Mouse (Mus musculus): Measurements from ENCODE around the gene Dppa3. TPM values are rescaled to one million over a fixed set of nuclear protein-coding genes. Genes with fewer than 3 reads are reported as not detected.

The Dppa3 gene
- polyA plus RNA-seq, 1 experiment from 2014 or later, result not detected

DNA sequence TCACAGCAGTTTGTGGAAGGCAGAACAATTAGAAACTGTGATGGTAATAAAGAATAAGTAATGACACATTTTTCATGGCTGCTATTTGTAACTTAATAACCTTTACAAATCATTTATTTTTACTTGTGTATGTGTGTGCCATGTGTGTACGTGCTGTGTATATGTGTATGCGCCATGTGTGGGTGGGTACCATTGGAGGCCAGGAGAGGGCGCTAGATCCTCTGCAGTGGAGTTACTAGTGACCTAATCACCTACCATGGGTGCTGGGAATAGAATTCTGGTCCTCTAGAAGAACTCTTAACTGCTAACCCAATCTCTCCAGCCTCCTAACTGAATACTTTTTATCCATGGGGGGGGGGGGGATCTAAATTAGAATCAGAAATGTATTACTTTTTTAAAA is 23.7 kb downstream of the Dppa3 start:
- Histone ChIP-seq H3K9ac (no peak overlapping the region), H3K4me2 (replicated peaks) (no peak overlapping the region), H3K4me1 (no peaks in the 10 kb centered on the region), H3K27me3 (no peaks in the 10 kb centered on the region), H3K27ac (replicated peaks) (no peak overlapping the region), H3K36me3 (no peaks in the 10 kb centered on the region), H3K4me3 (replicated peaks) (no peak overlapping the region), H3K9me3 (replicated peaks) (no peaks in the 10 kb centered on the region)
- ATAC-seq (ENCODE audit: insufficient number of reproducible peaks, low FRiP score, low TSS enrichment, low read depth), result no peak
- 82% methylated on average over 3 of the region's 3 CpGs for WGBS

DNA sequence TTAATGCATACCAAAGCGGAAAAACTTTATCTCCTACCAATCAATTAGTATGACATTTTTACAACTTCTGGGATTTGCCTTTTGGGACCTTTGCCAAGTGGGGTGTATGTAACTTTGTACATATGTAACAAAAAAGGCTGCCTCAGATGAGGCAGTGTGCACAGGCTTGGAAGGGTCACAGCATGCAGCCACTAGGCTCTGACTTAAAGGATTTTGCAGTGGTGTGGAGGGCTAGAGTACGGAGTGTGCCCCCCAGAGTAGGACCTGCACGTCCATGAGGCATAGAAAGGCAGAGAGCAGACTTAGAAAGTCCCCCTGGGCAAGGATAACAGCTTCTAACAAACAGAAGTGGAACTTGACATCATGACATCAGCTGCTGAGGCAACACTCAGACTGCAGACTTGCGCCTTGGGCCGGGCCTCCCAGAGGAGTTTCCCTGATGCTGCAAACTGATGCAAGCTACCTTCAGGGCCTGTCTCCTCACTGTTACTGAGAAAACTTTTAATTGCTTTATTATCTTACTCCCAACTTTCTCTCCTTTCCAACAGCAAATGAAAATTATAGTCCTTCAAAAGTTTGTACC is 24.3 kb downstream of the Dppa3 start:
- Histone ChIP-seq H3K4me3 (replicated peaks) (no peak overlapping the region), H3K36me3 (no peaks in the 10 kb centered on the region), H3K9ac (no peak overlapping the region), H3K27ac (replicated peaks) (no peak overlapping the region), H3K9me3 (replicated peaks) (no peaks in the 10 kb centered on the region), H3K4me1 (no peaks in the 10 kb centered on the region), H3K4me2 (replicated peaks) (no peak overlapping the region), H3K27me3 (no peaks in the 10 kb centered on the region)
- WGBS, result 46% methylated on average over 5 of the region's 5 CpGs
- peak; percentile 57; the same call in 1 of the 2 replicates for ATAC-seq (ENCODE audit: insufficient number of reproducible peaks, low FRiP score, low TSS enrichment, low read depth)

DNA sequence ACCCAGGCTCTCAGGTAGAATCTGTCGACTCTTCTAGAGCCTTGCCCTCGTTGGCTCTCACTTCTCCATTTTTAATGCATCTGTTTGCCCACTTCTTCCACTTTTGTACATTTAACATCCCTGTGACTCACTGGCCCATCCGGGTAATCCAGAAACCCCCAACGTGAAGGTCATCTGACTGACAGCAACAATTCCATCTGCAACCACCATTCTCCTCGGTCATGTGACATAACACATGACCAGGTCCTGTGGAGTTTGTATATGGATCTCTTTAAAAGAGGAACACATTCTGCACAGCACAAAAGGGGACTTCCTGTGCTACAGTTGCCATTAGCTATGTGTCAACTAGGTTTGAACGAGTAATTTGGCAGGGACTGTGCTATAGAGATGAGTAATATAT is 28.1 kb downstream of the Dppa3 start:
- Histone ChIP-seq H3K27ac (replicated peaks) (no peak overlapping the region), H3K9ac (no peak overlapping the region), H3K36me3 (no peaks in the 10 kb centered on the region), H3K4me3 (replicated peaks) (no peak overlapping the region), H3K27me3 (no peaks in the 10 kb centered on the region), H3K9me3 (replicated peaks) (no peaks in the 10 kb centered on the region), H3K4me1 (no peaks in the 10 kb centered on the region), H3K4me2 (replicated peaks) (no peak overlapping the region)
- no peak for ATAC-seq (ENCODE audit: insufficient number of reproducible peaks, low FRiP score, low TSS enrichment, low read depth)
- 76% methylated on average over 6 of the region's 6 CpGs for WGBS

DNA sequence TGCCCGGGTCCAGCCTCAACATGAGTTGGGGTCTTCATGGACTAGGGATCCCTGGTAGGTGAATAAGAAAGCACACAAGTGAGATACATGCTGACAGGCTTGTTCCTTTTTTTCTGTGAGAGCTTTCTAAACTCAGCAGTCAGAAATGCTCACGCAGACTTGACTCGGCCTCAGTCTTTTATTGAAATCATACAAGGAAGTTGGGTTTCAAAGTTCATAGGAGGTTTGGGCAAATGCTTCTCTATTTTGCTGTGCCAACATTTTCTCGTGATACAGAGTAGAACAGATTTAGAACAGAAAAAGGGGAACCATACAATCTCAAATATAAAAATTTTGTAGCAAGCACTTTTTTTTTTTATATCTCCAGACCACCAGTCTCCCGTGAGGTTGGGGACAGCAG is 31.4 kb downstream of the Dppa3 start:
- peaks cover 1% of the 10 kb centered on the region for H3K27me3 ChIP-seq
- no peak for ATAC-seq (ENCODE audit: insufficient number of reproducible peaks, low FRiP score, low TSS enrichment, low read depth)
- WGBS, result 77% methylated on average over 5 of the region's 5 CpGs

DNA sequence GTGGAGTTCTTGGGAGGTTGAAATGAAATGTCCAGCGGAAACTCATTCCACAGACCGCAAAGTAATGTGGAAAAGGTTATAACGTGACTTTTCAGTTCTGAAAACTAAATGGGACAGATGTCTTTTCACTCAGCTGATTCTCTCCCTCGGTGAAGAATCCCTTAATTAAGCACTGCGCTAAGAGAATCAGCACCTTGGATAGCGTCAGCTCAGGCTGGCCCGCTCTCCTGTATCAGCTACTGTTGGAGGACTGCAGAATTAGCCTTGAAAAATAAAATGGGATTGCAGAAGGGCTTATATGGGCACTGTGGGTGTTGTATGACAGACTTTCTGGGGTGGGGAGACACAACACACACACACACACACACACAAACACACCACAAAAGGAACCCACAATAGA is 33.4 kb downstream of the Dppa3 start:
- Histone ChIP-seq H3K4me2 (replicated peaks) (no peak overlapping the region), H3K9ac (no peak overlapping the region), H3K27me3 (peaks cover 8% of the 10 kb centered on the region), H3K4me1 (no peaks in the 10 kb centered on the region), H3K4me3 (replicated peaks) (no peak overlapping the region), H3K9me3 (replicated peaks) (no peaks in the 10 kb centered on the region), H3K36me3 (no peaks in the 10 kb centered on the region), H3K27ac (replicated peaks) (no peak overlapping the region)
- 10% methylated on average over 7 of the region's 7 CpGs for WGBS
- no peak for ATAC-seq (ENCODE audit: insufficient number of reproducible peaks, low FRiP score, low TSS enrichment, low read depth)

More for the DNA sequence above, 31.4 kb downstream of the Dppa3 start:
- Histone ChIP-seq H3K27ac (replicated peaks) (no peak overlapping the region), H3K9me3 (replicated peaks) (no peaks in the 10 kb centered on the region), H3K4me3 (replicated peaks) (no peak overlapping the region), H3K4me1 (no peaks in the 10 kb centered on the region), H3K9ac (no peak overlapping the region), H3K4me2 (replicated peaks) (no peak overlapping the region), H3K36me3 (no peaks in the 10 kb centered on the region)

DNA sequence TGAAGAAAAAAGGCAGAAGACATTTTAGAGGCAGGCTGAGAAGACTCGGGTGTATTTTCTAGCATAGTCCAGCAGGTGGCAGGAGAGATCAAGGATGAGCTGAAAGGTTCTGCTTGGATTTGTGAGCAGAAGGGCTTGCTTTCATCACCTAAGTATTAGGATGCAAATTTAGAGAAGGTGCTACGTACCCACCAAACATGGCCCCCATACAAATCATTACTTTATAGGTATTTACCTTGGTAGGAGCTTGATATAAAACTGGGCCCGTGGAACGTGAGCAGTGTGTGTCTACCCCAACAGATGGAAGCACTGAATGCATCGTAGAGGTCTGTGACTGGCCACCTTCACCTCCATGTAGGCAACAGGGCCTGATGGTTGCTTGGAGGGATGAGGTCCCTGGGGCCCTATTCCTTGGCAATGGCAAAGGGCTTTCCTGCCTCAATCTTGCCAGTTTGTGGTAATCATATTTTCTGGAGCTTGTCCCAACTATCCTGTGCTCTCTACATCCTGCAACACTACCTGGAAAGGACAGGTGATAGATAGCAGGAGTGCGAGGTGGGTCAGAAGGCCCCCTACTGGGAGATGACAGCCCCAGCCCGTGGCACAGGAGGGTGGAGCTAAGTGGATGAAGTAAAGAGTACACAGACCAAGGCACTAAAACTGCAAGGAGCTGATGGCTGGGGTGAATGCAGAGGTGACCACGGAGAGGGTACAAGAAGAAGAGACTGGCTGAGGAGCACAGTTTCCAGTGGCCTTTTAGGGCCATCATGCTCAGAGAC is 34.6 kb downstream of the Dppa3 start:
- Histone ChIP-seq H3K9me3 (replicated peaks) (no peaks in the 10 kb centered on the region), H3K4me1 (no peaks in the 10 kb centered on the region), H3K27ac (replicated peaks) (no peak overlapping the region), H3K27me3 (peaks cover 11% of the 10 kb centered on the region), H3K9ac (no peak overlapping the region), H3K4me3 (replicated peaks) (no peak overlapping the region), H3K36me3 (no peaks in the 10 kb centered on the region), H3K4me2 (replicated peaks) (no peak overlapping the region)
- 0 out of 2 replicates have a peak, but pooled peaks have one; percentile 34 for ATAC-seq (ENCODE audit: insufficient number of reproducible peaks, low FRiP score, low TSS enrichment, low read depth)
- WGBS, result 38% methylated on average over 8 of the region's 8 CpGs

DNA sequence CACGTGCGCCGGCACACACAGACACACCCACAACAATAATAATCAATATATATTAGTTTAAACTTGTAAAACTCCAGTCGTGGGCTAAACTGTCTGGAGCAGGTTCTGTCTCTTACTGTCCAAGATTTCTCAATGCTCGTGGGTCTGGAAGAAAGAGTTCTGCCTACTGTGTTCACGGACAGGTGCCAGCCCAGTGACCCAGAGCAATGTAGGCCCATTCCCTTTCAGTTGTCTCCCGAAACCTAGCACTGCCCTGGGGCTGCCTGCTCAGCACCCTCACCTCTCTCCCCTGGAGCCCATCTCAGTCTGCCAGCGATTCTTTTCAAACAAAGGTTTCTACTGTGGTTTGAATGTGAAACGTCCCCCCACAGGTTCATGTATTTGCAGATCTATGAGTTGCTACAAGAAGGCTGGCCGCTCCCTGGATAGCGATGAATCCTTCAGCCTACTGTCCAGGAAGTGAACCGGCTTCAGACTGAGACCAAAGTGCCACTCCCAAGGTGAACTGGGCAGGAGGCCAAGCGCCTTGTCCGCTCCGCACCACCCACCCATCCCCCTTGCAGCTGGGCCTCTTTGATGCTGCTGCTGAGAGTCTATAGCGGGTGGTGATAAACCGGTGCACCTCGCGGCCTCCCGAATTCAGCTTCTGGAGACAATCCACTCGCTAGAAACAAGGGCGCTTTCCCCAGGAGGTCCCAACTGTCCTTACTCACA is 36.5 kb downstream of the Dppa3 start:
- H3K36me3 ChIP-seq, result no peaks in the 10 kb centered on the region
- H3K9ac ChIP-seq, result no peak overlapping the region
- no peaks in the 10 kb centered on the region for H3K4me1 ChIP-seq
- 35% methylated on average over 22 of the region's 22 CpGs for WGBS
- no peak for ATAC-seq (ENCODE audit: insufficient number of reproducible peaks, low FRiP score, low TSS enrichment, low read depth)
- no peak overlapping the region for H3K4me3 ChIP-seq (replicated peaks)
- H3K4me2 ChIP-seq (replicated peaks), result no peak overlapping the region
- H3K9me3 ChIP-seq (replicated peaks), result no peaks in the 10 kb centered on the region
- peaks cover 11% of the 10 kb centered on the region for H3K27me3 ChIP-seq
- H3K27ac ChIP-seq (replicated peaks), result no peak overlapping the region

DNA sequence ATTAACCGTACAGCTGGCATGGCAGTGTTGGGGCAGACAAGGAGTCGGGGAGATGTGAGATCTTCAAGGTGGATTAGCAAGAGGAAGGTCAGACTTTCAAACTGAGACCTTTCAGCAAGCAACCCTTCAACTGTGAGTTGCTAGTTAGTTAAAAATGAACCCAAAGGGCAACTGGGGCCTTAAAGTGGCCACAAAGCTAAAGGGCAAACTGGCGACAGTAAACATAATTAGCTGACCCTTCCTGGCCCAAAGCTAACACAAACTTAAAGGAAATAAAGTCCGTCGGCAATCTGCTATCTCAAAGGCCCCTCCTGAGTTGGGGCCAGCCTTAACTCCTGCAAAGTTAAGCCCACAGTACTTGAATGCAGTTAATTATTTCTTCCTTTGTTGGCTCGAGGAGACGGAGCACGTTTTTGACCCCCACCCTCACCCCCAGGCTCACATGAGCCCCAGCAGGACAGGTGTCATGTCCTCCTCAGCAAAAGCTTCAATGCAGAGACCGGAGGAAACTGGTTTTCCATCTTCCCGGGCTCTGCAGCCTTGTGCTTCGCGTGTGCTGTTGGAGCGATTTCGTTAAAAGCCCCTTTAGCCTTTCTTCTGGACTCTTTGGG is 37.5 kb downstream of the Dppa3 start:
- no peak for ATAC-seq (ENCODE audit: insufficient number of reproducible peaks, low FRiP score, low TSS enrichment, low read depth)
- 33% methylated on average over 14 of the region's 14 CpGs for WGBS
- H3K27ac ChIP-seq (replicated peaks), result no peak overlapping the region

DNA sequence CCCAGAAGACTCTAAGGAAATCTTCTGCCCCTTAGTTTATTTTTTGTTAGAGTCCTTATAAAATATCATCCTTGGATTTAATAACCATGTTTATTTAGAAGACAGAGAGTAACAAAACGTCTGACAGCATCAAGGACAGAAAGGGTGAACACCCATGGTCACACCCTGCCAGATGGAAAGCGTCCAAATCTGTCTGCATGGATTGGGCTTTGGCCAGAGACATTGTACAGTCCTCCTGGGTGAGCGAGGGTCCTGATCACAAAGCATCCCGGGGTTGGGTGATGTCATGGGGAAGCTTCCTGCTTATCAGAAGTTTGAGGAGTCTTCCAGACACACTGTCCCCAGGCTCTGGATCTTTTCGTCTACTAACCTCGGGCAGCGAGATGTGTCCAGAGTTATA is 39.7 kb downstream of the Dppa3 start:
- Histone ChIP-seq H3K27me3 (peaks cover 11% of the 10 kb centered on the region), H3K27ac (replicated peaks) (no peak overlapping the region), H3K9me3 (replicated peaks) (no peaks in the 10 kb centered on the region), H3K4me2 (replicated peaks) (no peak overlapping the region), H3K36me3 (no peaks in the 10 kb centered on the region), H3K4me3 (replicated peaks) (no peak overlapping the region), H3K4me1 (peaks cover 5% of the 10 kb centered on the region; the same call in 1 of the 2 replicates), H3K9ac (no peak overlapping the region)
- ATAC-seq (ENCODE audit: insufficient number of reproducible peaks, low FRiP score, low TSS enrichment, low read depth), result no peak
- 67% methylated on average over 7 of the region's 7 CpGs for WGBS

More for the DNA sequence above, 37.5 kb downstream of the Dppa3 start:
- Histone ChIP-seq H3K9me3 (replicated peaks) (no peaks in the 10 kb centered on the region), H3K36me3 (no peaks in the 10 kb centered on the region), H3K4me1 (no peaks in the 10 kb centered on the region), H3K4me3 (replicated peaks) (no peak overlapping the region), H3K4me2 (replicated peaks) (no peak overlapping the region), H3K27me3 (peaks cover 11% of the 10 kb centered on the region), H3K9ac (no peak overlapping the region)

DNA sequence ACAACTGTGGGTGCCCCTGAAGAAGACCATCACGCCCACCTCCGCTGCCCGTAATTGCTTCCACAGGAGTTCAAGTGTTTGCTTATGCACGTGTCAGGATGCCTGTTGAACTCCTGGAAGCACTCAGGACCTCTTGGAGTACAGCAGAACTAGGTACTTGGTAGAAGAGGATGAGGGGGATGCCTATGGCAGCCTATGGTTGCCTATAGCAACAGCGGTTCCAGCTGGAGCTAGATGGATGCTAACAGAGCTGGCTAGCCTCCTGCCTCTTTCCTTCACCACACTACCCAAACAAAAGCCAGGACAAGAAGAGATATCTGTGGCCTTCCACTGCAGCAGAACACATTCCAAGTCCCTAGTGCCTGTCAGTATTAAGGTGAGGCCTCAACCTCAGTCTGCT is 41.5 kb downstream of the Dppa3 start:
- H3K4me1 ChIP-seq, result peaks cover 5% of the 10 kb centered on the region; the same call in 1 of the 2 replicates
- peaks cover 9% of the 10 kb centered on the region for H3K27me3 ChIP-seq
- no peak overlapping the region for H3K27ac ChIP-seq (replicated peaks)
- no peak overlapping the region for H3K9ac ChIP-seq
- no peaks in the 10 kb centered on the region for H3K36me3 ChIP-seq
- H3K9me3 ChIP-seq (replicated peaks), result no peaks in the 10 kb centered on the region
- H3K4me3 ChIP-seq (replicated peaks), result no peak overlapping the region
- ATAC-seq (ENCODE audit: insufficient number of reproducible peaks, low FRiP score, low TSS enrichment, low read depth), result no peak
- WGBS, result 82% methylated on average over 5 of the region's 5 CpGs
- no peak overlapping the region for H3K4me2 ChIP-seq (replicated peaks)

DNA sequence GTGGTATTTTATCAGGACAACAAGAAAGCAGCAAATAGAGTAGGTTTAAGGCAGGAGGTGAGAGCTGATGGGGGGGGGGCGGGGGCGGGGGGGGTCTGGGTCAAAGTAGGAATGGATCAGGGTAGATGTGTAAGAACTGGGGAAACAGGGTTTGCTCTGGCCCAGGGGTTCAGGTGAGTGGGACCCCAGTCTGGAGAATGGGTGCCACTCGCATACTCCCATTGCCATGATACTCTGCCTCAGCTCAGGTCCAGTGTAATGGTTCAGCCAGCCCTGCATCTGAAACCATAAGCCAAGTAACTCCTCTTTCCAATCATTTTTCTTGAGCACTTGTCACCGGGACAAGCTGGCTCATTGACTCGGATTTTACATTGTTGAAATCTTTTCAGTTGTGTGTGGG is 42.6 kb downstream of the Dppa3 start:
- H3K27ac ChIP-seq (replicated peaks), result no peak overlapping the region
- H3K27me3 ChIP-seq, result 0 out of 2 replicates have a peak, but pooled peaks cover 5% of the 10 kb centered on the region
- H3K4me2 ChIP-seq (replicated peaks), result no peak overlapping the region
- H3K9ac ChIP-seq, result no peak overlapping the region
- no peak for ATAC-seq (ENCODE audit: insufficient number of reproducible peaks, low FRiP score, low TSS enrichment, low read depth)
- WGBS, result 72% methylated on average over 5 of the region's 5 CpGs
- no peaks in the 10 kb centered on the region for H3K9me3 ChIP-seq (replicated peaks)
- no peak overlapping the region for H3K4me3 ChIP-seq (replicated peaks)
- H3K4me1 ChIP-seq, result peaks cover 5% of the 10 kb centered on the region; the same call in 1 of the 2 replicates
- no peaks in the 10 kb centered on the region for H3K36me3 ChIP-seq
